In the genomic region with DNA sequence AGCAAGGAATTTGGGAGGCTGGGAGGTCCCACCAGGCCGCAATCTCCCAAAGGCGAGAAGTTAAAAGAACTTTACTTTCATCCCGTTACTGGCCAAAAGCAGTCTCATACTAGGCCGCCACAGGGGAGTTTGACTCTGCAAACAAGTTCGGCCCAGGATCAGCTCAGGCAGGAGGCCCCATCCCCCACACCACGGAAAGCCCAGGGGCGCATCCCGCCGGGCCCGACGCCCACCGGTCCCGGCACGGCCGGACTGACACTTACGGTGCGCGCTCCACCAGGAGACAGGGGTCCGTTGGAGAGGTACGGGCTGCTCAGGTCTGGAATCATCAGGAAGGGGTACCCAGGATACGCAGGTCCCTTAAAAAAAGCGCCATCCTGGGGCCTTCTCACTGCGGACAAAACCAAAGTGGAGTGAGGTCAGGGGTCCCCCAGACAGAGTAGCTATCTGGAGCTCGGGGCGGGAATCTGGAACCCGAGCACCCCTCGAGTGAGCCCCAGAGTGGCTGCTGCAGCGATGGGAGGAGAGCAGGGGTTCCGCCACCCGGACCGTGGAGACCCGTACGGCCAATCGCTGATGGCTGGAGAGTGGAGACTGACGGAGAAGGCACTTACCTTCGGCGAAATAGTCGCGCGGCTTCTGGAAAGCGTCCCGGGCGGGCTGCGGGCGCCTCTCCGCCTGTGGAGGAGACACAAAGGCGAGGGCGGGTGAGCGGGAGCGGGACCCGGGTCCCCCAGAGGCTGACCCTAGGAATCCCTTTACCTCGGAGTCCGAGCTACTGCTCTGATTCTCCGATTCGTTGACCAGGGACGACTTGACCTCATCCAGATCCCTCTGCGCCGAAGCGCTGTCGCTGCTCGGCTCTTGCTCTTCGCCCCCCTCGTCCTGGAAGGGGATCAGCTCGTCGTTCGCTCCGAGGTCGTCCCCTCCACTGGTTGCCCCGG, we compare ENCODE assay signal across 7 mouse cellular contexts. TPM values are rescaled to one million over a fixed set of nuclear protein-coding genes. Genes with fewer than 3 reads are reported as not detected.
DNase-seq lines count a peak whose midpoint lies in the region; ATAC-seq lines count a peak whose summit lies in the region.

No protein-coding gene starts in this region.

- ATAC-seq in forebrain, embryonic 12.5 days (ENCODE audit: low FRiP score), result peak; percentile 42

- peak overlapping the region; percentile 85 for H3K4me2 ChIP-seq in forebrain, embryonic 12.5 days

- peaks cover 21% of the 10 kb centered on the region for H3K4me1 ChIP-seq in forebrain, embryonic 12.5 days
- H3K4me1 ChIP-seq in midbrain, embryonic 10.5 days, result peaks cover 30% of the 10 kb centered on the region

- peak; percentile 74 for DNase-seq in Muller cell, postnatal 12 days (ENCODE audit: inconsistent ontology term)
- peak; percentile 66 for DNase-seq in adrenal gland, postnatal 25 days
- peak; percentile 65 to 70 for DNase-seq in heart, postnatal 14 days
- peak; percentile 70 to 81 for DNase-seq in kidney, postnatal 4 days
- peak; percentile 80 for DNase-seq in midbrain, embryonic 10.5 days (ENCODE audit: low spot score)
- peak; percentile 17 to 31 for DNase-seq in spleen, postnatal 10 days (ENCODE audit: low spot score in 2 of 2)

- peak overlapping the region; percentile 78 for H3K9ac ChIP-seq in forebrain, embryonic 12.5 days

- WGBS in forebrain, embryonic 12.5 days, result under 1% methylated on average over 63 of the region's 69 CpGs
- WGBS in midbrain, embryonic 10.5 days, result under 1% methylated on average over 69 of the region's 69 CpGs

- peak overlapping the region; percentile 72 for H3K4me3 ChIP-seq in forebrain, embryonic 12.5 days (replicated peaks)
- peak overlapping the region; percentile 92 for H3K4me3 ChIP-seq in midbrain, embryonic 10.5 days

- 0 out of 2 replicates have a peak, but pooled peaks cover 3% of the 10 kb centered on the region for H3K36me3 ChIP-seq in forebrain, embryonic 12.5 days (replicated peaks)
- H3K36me3 ChIP-seq in midbrain, embryonic 10.5 days, result peaks cover 32% of the 10 kb centered on the region

- H3K27ac ChIP-seq in forebrain, embryonic 12.5 days, result peak overlapping the region; percentile 87
- peak overlapping the region; percentile 95 for H3K27ac ChIP-seq in midbrain, embryonic 10.5 days (replicated peaks)

- peaks cover 26% of the 10 kb centered on the region; the same call in 1 of the 2 replicates for H3K27me3 ChIP-seq in forebrain, embryonic 12.5 days
- H3K27me3 ChIP-seq in midbrain, embryonic 10.5 days (ENCODE audit: low read depth, poor library complexity, severe bottlenecking), result peaks cover 22% of the 10 kb centered on the region

- intact Hi-C loops in heart, postnatal 14 days (cut with DNase I), result loop anchor here (2.0 to 5.0 kb wide), 5 partner anchors 41 to 151 kb away; no protein-coding TSS in a partner anchor

- H3K9me3 ChIP-seq in forebrain, embryonic 12.5 days, result no peaks in the 10 kb centered on the region
- no peaks in the 10 kb centered on the region for H3K9me3 ChIP-seq in midbrain, embryonic 10.5 days (replicated peaks)

RNA-seq across cellular contexts. Expression of a gene that starts 0.8 kb away (rescaled TPM):
- 10.0 and 13.1 TPM in 2 replicates for total RNA-seq in adrenal gland, postnatal 25 days (2021)
- polyA plus RNA-seq in forebrain, embryonic 12.5 days (2016; fragmentation: Nextera tagmentation; extraction: Ambion mirVana), result 24.4 and 25.9 TPM in 2 replicates
- 10 to 100 TPM; 15.0 to 17.8 TPM for total RNA-seq in heart, postnatal 14 days (2021)
- polyA plus RNA-seq in midbrain, embryonic 10.5 days (2016; fragmentation: Nextera tagmentation; extraction: Ambion mirVana), result 24.2 and 25.7 TPM in 2 replicates

Comparison
In these comparisons a context has a peak if more than half of its experiments do, and no peak if none do; other contexts are left out.
1. Peak in every context shown above with its lines: DNase-seq, ATAC-seq, H3K4me3 ChIP-seq and H3K27ac ChIP-seq.
2. DNase-seq: peak in every context shown above with its lines; median percentile 80 in midbrain, embryonic 10.5 days; 76 in kidney, postnatal 4 days; 74 in Muller cell, postnatal 12 days; 68 in heart, postnatal 14 days; 66 in adrenal gland, postnatal 25 days; 24 in spleen, postnatal 10 days.